Mouse (Mus musculus): ENCODE results near the gene Plcxd3. TPM values are rescaled to one million over a fixed set of nuclear protein-coding genes. Genes with fewer than 3 reads are reported as not detected.

Gene Plcxd3
- polyA plus RNA-seq, 1 experiment from 2014 or later: 1.3 TPM

- Histone ChIP-seq H3K9ac (ENCODE audit: low read depth, low read length) (no peak overlapping the region), H3K36me3 (ENCODE audit: control insufficient read depth, insufficient read depth) (no peaks in the 10 kb centered on the region), H3K27ac (ENCODE audit: low read depth, low read length) (no peak overlapping the region), H3K27me3 (replicated peaks; ENCODE audit: control insufficient read depth, insufficient read depth, low read length) (no peaks in the 10 kb centered on the region), H3K4me1 (replicated peaks; ENCODE audit: control insufficient read depth, insufficient read depth, low read length) (no peaks in the 10 kb centered on the region), H3K4me2 (replicated peaks; ENCODE audit: low read depth) (no peak overlapping the region), H3K9me3 (ENCODE audit: control insufficient read depth) (no peaks in the 10 kb centered on the region), H3K4me3 (ENCODE audit: low read depth, low read length) (no peak overlapping the region)
- no peak for ATAC-seq
- 60% methylated on average over 6 of the region's 6 CpGs for WGBS
- TF ChIP-seq CTCF (IDR thresholded peaks at IDR 0.05; ENCODE audit: low read depth): no peak
Observed at GRCm38 (mm10) chr15:4605630-4606029, 230.3 kb downstream of the Plcxd3 start.
